Mouse (Mus musculus): ENCODE results near the gene Srrm1.
"Not testable (repeated sequence)": the region's sequence is repeated elsewhere in the genome, so short reads cannot be mapped to it uniquely, and the experiment has no call there.

Srrm1 gene

DNA sequence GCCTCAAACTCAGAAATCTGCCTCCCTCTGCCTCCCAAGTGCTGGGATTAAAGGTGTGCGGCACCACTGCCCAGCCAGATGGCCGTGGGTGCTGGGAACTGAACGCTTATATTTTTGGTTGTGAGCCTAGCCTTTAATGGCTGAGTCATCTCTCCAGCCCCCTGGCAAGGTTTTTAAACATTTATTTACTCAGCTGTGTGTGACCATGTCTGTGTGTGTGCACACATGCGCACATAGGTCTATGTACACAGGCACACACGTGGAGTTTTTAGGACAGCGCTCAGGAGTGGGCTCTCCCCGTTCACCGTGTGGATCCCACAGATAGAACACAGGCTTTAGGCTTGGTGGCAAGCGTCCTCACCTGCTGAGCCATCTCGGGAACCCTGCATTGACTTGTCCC, 50.9 kb downstream of the Srrm1 start:
- DNase-seq (ENCODE audit: low read depth in 2 of 2, low spot score in 2 of 2) = no peak

DNA sequence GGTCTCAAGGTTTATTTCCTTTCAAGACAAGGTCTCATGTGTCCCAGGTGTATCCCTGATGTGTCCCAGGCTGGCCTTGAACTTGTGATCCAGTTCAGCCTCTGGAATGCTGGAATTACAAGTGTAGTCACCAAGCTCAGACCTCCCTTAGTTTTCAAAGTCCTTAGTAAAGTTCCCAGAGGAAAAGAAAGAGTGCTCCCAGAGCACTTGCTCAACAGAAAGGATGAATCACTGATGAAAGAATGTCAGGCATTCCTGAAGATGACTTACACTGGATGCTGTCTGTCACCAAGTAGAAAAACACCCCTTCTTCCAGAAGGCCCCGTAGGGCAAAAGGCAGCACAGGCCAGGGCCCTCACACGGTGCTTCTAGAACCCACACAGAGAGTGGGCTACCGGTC, 52.0 kb downstream of the Srrm1 start:
- DNase-seq (ENCODE audit: low read depth in 2 of 2, low spot score in 2 of 2) = no peak

GRCm38 (mm10) chr4:135300248-135301041, 52.7 kb downstream of the Srrm1 start:
- DNase-seq (ENCODE audit: low read depth in 2 of 2, low spot score in 2 of 2) = no peak

GRCm38 (mm10) chr4:135298680-135299079, 54.4 kb downstream of the Srrm1 start:
- DNase-seq (ENCODE audit: low read depth in 2 of 2, low spot score in 2 of 2) = no peak

DNA sequence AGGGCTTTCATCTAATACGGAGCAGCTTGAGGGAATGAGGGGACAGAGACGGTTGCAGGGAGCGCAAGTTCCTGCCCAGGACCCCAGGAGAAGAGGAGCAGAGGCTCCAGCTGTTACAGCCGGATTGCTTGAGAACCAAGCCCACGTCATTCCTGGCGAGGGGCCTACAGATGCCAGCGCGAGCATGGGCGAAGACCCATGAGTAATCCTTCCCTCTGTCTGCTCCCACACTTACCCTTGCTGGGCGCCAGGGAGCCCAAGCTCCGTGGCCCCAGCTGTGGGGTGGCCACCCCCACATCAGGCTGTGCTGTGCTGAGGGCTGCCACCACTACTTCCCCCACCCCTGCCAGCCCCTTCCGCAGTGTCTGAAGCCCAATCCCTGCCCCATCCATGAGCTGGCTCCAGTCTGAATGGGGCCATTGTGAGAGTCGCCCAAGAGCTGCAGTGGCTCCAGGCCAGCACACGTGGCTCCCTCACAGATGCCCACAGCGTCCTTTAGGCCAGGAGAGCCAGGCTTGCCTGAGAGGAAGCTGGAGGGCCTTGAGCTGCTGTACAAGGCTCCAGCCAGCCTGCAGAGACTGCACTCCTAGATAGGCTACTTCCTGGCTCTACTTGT, 55.1 kb downstream of the Srrm1 start:
- DNase-seq (ENCODE audit: low read depth in 2 of 2, low spot score in 2 of 2) = no peak

DNA sequence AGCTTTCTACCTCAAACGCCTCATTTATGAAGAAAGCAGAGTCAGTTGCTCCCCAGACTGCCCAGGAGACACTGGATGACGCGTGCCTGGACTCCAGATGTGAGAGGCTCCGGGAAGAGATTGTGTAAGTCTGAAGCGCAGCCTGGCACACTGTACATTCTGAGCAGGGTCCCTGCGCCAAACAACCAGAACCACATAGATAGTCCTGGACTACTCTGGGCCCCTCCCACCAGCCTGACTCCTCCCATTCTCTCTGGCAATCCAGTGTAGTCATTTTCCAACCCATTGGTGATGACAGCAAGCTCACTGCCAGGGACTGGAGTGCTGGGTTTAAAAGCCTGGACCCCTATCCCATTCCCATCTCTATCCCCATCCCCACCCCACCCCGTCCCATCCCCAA, 56.0 kb downstream of the Srrm1 start:
- no peak for DNase-seq (ENCODE audit: low read depth in 2 of 2, low spot score in 2 of 2)

GRCm38 (mm10) chr4:135296565-135296964, 56.6 kb downstream of the Srrm1 start:
- DNase-seq (ENCODE audit: low read depth in 2 of 2, low spot score in 2 of 2) = no peak

DNA sequence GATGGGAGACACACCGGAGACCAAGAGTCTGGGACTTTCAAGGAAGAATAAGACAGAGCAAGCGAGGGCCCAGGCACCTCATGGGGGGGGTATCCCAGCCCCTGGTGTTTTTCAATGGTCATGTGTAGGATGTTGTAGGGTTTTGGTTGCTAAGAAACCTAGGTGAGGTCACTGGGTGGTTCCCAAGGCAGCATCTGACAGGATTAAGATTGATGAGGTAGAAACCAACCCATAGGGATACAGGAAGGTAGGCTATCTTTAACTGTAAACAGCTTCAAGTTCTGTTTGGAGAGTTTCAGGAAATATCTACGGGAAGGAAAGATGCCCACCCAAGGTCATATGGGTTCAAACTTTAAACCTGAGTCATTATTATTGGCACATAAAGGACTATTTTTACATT, 59.3 kb downstream of the Srrm1 start:
- no peak for DNase-seq (ENCODE audit: low read depth in 2 of 2, low spot score in 2 of 2)

- DNase-seq (ENCODE audit: low read depth in 2 of 2, low spot score in 2 of 2) = peak in 1 of 2 experiments; percentile 29
Measured at GRCm38 (mm10) chr4:135292477-135293089, 60.5 kb downstream of the Srrm1 start.

DNA sequence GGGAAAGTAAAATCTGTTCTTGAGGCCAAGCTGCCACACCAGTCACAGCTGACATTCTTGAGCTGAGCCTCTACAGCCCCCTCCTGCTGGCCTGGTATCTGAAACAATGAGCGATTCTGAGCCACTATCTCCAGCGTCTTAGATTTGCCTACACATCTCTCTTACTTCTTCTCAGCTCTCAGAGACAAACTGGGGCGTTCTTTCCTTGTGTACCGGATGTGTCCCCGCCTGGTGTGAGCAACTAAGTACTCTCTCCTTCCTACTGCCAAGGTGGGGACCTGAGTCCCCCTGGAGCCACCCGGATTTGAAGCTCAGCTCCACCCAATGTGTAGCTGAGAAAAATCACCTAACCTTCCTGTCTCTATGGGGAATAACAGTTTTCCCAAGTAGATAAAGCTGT, 61.3 kb downstream of the Srrm1 start:
- no peak for DNase-seq (ENCODE audit: low read depth in 2 of 2, low spot score in 2 of 2)

DNA sequence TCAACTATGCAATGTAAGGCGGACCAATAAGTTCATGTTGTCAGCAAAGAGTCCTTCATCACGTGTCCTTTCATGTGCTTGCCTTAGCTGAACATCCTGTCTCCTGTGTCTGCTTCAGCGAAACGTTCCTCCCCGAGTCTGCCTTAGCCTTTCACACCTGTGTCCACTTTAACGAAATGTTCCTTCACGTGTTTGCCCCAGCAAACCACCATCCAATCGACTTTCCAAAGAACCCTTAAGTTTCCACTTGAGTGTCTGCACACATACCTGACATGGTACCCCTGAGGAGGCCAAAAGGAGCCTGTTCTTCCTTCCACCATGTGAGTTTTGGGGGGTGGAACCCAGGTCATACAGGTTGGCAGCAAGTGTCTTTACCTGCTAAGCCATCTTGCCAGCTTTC, 61.9 kb downstream of the Srrm1 start:
- DNase-seq (ENCODE audit: low read depth in 2 of 2, low spot score in 2 of 2) = no peak

DNA sequence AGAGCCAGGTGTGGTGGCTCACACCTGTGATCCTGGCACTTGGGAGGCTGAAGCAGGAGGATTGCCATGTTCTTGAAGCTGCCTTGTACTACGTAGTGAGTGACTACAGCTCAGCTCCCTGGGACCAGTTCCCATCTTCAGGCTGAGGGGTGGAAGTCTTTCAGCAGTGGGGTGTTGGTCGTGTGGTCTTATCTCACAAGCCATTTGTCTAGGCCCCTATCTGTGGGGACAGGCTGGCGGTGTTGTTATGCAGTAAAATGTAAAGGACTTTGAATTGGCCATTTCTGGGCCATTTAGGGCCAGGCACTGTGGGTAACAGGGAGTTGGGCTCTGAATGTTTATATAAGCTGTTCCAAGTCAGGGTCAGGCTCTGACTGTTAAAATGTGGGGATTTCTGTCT, 65.1 kb downstream of the Srrm1 start:
- DNase-seq (ENCODE audit: low read depth in 2 of 2, low spot score in 2 of 2) = no peak

- no peak for DNase-seq (ENCODE audit: low read depth in 2 of 2, low spot score in 2 of 2)
Measured at GRCm38 (mm10) chr4:135286833-135287395, 66.2 kb downstream of the Srrm1 start.

- DNase-seq (ENCODE audit: low read depth in 2 of 2, low spot score in 2 of 2) = no peak
Measured at GRCm38 (mm10) chr4:135286033-135286622, 67.0 kb downstream of the Srrm1 start.

- no peak for DNase-seq (ENCODE audit: low read depth in 2 of 2, low spot score in 2 of 2)
Measured at GRCm38 (mm10) chr4:135285436-135285835, 67.7 kb downstream of the Srrm1 start.

GRCm38 (mm10) chr4:135283875-135284274, 69.2 kb downstream of the Srrm1 start:
- no peak for DNase-seq (ENCODE audit: low read depth in 2 of 2, low spot score in 2 of 2)

DNA sequence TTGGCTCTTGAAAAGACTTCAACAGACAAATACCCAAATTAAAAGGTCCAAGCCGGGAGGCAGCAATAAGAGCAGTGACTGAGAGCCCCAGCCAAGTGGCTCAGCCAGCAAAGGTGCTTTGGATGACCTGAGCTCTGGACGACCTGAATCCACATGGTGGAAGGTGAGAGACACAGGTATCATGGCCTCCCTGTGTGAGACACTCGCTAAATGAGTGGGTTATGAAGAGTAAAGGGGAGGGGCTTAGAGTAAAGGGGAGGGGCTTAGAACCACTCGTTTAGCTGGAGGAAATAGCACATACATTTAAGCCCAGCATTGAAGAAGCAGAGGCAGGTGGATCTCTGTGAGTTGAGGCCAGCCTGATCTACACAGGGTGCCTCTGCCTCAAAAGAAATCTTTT, 69.7 kb downstream of the Srrm1 start:
- no peak for DNase-seq (ENCODE audit: low read depth in 2 of 2, low spot score in 2 of 2)

DNA sequence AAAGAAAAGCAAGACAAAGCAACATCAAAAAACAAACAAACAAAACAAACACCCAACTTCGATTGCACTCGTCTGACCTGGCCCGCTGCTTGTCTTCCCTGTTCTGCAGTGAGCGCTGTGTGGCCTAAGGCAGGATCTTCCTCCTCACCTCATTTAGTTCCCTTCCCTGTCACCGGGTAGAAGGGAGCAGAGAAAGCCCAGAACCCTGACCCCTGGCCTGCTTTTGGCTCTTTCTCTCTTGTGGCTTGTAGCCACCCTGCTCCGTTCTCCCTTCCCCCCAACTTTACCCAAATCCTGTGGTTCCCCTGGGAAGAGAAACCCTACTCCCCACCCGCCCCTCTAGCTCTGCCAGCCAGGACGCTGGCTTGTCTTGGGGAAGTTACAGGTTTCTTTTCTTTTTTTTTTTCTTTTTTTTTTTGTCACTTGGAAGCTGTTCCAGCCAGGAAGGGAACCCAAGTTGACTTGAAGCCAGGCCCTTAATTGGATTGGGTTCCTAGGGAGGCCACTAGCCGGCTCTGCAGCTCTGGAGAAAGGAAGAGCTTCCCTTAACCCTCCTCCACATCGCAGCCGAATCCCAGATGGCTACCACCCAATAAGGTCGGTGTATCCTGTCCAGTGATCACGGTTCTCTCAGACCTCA, 70.3 kb downstream of the Srrm1 start:
- DNase-seq (ENCODE audit: low read depth in 2 of 2, low spot score in 2 of 2) = no peak

GRCm38 (mm10) chr4:135280016-135280415, 73.1 kb downstream of the Srrm1 start:
- not testable (repeated sequence) for DNase-seq (ENCODE audit: low read depth in 2 of 2, low spot score in 2 of 2)

- DNase-seq (ENCODE audit: low read depth in 2 of 2, low spot score in 2 of 2) = no peak
Measured at GRCm38 (mm10) chr4:135276681-135277379, 76.3 kb downstream of the Srrm1 start.

GRCm38 (mm10) chr4:135274761-135275160, 78.4 kb downstream of the Srrm1 start:
- no peak for DNase-seq (ENCODE audit: low read depth in 2 of 2, low spot score in 2 of 2)

All from CD8-positive naive resting alpha-beta T cell, adult 2 months (primary cell).